Comparison of ENCODE assay signal across 8 mouse cellular contexts in the genomic region with DNA sequence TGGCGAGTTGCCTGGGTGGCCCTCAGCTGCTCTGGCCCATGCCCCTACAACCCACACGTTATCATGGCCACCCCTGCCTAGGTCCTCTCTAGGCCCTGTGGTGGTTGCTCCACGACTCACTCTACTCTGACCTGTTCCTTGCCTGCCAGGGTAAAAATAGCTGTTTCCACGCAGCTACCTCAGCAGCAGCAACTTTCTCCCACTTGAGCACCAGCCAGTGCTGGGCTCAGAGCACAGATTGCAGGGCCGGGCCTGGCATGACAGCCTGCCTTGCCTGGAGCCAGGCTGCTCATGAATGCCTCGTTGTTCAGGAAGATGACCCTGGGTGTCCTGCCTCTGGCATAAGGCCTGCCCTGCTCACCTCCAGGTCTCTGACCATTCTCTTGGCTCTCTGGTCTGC.
DNase-seq lines count a peak whose midpoint lies in the region; TF ChIP-seq lines count a peak whose summit lies in the region.

No protein-coding gene starts in this region.

- peak; percentile 88 for DNase-seq in gastrocnemius, adult 18-20 months (ENCODE audit: low spot score)
- DNase-seq in gastrocnemius, postnatal 4 days (ENCODE audit: low spot score in 2 of 2) = no peak
- DNase-seq in brain, embryonic 14.5 days (ENCODE audit: low read depth) = peak; percentile 4
- peak; percentile 72 to 84 for DNase-seq in gastrocnemius, adult 8-10 months (ENCODE audit: low spot score in 2 of 2)
- DNase-seq in kidney, postnatal 25 days = peak; percentile 25 to 87
- peak; percentile 42 to 62 for DNase-seq in right cerebral cortex, adult 2 months (ENCODE audit: low spot score in 2 of 2)
- no peak for DNase-seq in thymus, postnatal 36 days
- no peak for DNase-seq in urinary bladder, postnatal 25 days (ENCODE audit: low spot score)

- TF ChIP-seq CTCF in brain, embryonic 14.5 days (IDR thresholded peaks at IDR 0.05; ENCODE audit: borderline replicate concordance, extremely low read depth, insufficient read depth, insufficient read length) = no peak

- TF ChIP-seq POLR2A in brain, embryonic 14.5 days (IDR thresholded peaks at IDR 0.05; ENCODE audit: borderline replicate concordance, extremely low read depth, insufficient read depth, insufficient read length, poor library complexity, severe bottlenecking) = no peak

Comparison
In these comparisons a context has a peak if more than half of its experiments do, and no peak if none do; other contexts are left out.
1. DNase-seq: peak in gastrocnemius, adult 18-20 months (single experiment), brain, embryonic 14.5 days (single experiment), gastrocnemius, adult 8-10 months (2 of 2), kidney, postnatal 25 days (2 of 2) and right cerebral cortex, adult 2 months (2 of 2); none in gastrocnemius, postnatal 4 days (0 of 2), thymus, postnatal 36 days (0 of 2) and urinary bladder, postnatal 25 days (single experiment).